Mouse (Mus musculus) limb, embryonic 13.5 days (tissue): ENCODE results near the gene Lactbl1. TPM values are rescaled to one million over a fixed set of nuclear protein-coding genes. Genes with fewer than 3 reads are reported as not detected.

Source experiments
- ATAC-seq: fragments of 200-750 bp; cut with Nextera tagmentation; 2 replicates; pipeline ENCODE4 v1.8.0; 2017; ENCODE audit warnings: low read depth, moderate number of reproducible peaks, moderate TSS enrichment; ENCODE audit not compliant: low FRiP score
- H3K27ac ChIP-seq: fragments of 300-500 bp; sonication (generic); 2 replicates; pipeline ENCODE4 v1.5.1; 2015; ENCODE audit warnings: inconsistent platforms, mild to moderate bottlenecking, moderate library complexity
- H3K27me3 ChIP-seq: fragments of 300-500 bp; sonication (generic); 2 replicates; pipeline ENCODE4 v1.6.1; 2015; ENCODE audit warnings: mild to moderate bottlenecking, inconsistent platforms
- H3K36me3 ChIP-seq: fragments of 300-500 bp; sonication (generic); 2 replicates; pipeline ENCODE4 v1.6.1; 2015; ENCODE audit warnings: inconsistent platforms, mild to moderate bottlenecking, moderate library complexity
- H3K4me1 ChIP-seq: fragments of 300-500 bp; sonication (generic); 2 replicates; pipeline ENCODE4 v1.6.1; 2015; ENCODE audit warnings: inconsistent platforms
- H3K4me2 ChIP-seq: fragments of 300-500 bp; sonication (generic); replicated peaks from 2 replicates; pipeline ENCODE4 v1.6.1; 2015; ENCODE audit warnings: inconsistent platforms, mild to moderate bottlenecking, moderate library complexity
- H3K4me3 ChIP-seq: fragments of 300-500 bp; sonication (generic); 2 replicates; pipeline ENCODE4 v1.5.1; 2015; ENCODE audit warnings: moderate library complexity, mild to moderate bottlenecking, inconsistent platforms
- H3K9ac ChIP-seq: fragments of 300-500 bp; sonication (generic); 2 replicates; pipeline ENCODE4 v1.6.1; 2015; ENCODE audit warnings: mild to moderate bottlenecking, inconsistent platforms
- H3K9me3 ChIP-seq: fragments of 300-500 bp; sonication (generic); 2 replicates; pipeline ENCODE4 v1.6.1; 2016; ENCODE audit warnings: inconsistent platforms
- WGBS: fragments of 180-500 bp; shearing (Covaris S2); methylation state at CpG from one replicate; pipeline ENCODE4 v1.1.7; 2015; 5-methylcytosine and 5-hydroxymethylcytosine counted together
- polyA plus RNA-seq: library from polyadenylated mRNA; unstranded; fragments of >200 nt; fragmentation: Nextera tagmentation; extraction: Ambion mirVana; gene quantifications from 2 replicates; pipeline ENCODE4 v1.2.1, GENCODE M21; 2015

Lactbl1 gene
- polyA plus RNA-seq, 1 experiment from 2014 or later = 0.05 TPM

- Histone ChIP-seq H3K4me2 (peak overlapping the region; percentile 92), H3K4me3 (peak overlapping the region; percentile 59), H3K9me3 (peaks cover 9% of the 10 kb centered on the region; the same call in 1 of the 2 replicates), H3K27ac (no peak overlapping the region), H3K36me3 (no peaks in the 10 kb centered on the region), H3K9ac (peak overlapping the region; percentile 71), H3K27me3 (peaks cover 52% of the 10 kb centered on the region), H3K4me1 (peaks cover 11% of the 10 kb centered on the region; the same call in 1 of the 2 replicates)
- peak; percentile 70 for ATAC-seq
- 3% methylated on average over 76 of the region's 76 CpGs for WGBS
These were observed 15.3 kb downstream of the Lactbl1 start for GRCm38 (mm10) chr4:136637563-136638229.

DNA sequence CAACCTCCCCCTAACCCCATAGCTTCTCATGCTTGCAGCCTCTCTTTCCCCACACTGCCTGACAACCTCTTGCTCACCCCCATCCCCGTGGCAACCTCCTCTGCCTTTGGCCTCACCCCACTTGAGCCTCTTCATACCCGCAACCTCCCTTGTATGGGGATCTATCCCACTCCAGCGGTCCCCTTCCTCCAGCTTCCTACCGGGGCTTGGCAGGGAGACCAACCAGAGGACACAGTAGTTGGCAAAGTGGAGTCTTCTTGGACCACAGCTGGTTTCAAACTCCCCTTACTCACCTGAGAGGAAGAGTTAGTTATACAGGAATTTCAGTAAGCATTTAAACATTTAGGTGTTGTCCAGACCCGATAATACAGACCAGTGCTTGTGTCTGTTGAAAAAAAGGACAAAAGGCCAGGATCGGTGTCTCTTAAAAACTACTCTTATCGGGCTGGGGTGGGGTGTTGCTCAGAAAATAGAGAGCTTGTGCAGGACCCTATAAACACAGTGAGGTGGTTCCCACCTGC, 15.9 kb downstream of the Lactbl1 start:
- Histone ChIP-seq H3K9ac (no peak overlapping the region), H3K9me3 (peaks cover 9% of the 10 kb centered on the region; the same call in 1 of the 2 replicates), H3K4me3 (peak overlapping the region; percentile 59), H3K27me3 (peaks cover 52% of the 10 kb centered on the region), H3K36me3 (no peaks in the 10 kb centered on the region), H3K27ac (no peak overlapping the region), H3K4me1 (peaks cover 11% of the 10 kb centered on the region; the same call in 1 of the 2 replicates), H3K4me2 (peak overlapping the region; percentile 92)
- 32% methylated on average over 7 of the region's 7 CpGs for WGBS
- no peak for ATAC-seq

DNA sequence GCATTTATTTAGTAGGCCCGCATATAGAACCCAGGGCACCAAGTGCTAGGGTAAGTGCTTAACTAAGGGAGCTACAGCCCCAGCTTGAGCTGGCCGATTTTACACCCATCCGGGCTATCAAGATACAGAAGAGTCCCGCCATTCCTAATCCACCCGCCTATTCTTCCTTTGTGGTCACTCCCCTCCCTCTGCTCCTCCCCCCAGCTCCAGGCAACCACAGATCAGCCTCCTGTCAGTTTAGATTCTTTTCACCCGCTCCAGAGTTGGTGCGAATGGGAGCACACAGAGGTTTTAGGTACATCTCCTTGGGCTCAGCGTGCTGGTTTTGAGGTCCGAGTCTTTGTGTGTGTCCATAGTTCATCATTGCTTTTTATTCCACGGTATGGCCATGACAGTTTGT, 16.5 kb downstream of the Lactbl1 start:
- Histone ChIP-seq H3K36me3 (no peaks in the 10 kb centered on the region), H3K27ac (no peak overlapping the region), H3K9ac (no peak overlapping the region), H3K4me2 (no peak overlapping the region), H3K27me3 (peaks cover 52% of the 10 kb centered on the region), H3K4me1 (peaks cover 11% of the 10 kb centered on the region; the same call in 1 of the 2 replicates), H3K9me3 (peaks cover 8% of the 10 kb centered on the region; the same call in 1 of the 2 replicates), H3K4me3 (no peak overlapping the region)
- 13% methylated on average over 10 of the region's 10 CpGs for WGBS
- no peak for ATAC-seq

GRCm38 (mm10) chr4:136648922-136649479, 26.6 kb downstream of the Lactbl1 start:
- Histone ChIP-seq H3K36me3 (0 out of 2 replicates have a peak, but pooled peaks cover 8% of the 10 kb centered on the region), H3K27ac (no peak overlapping the region), H3K9ac (peak overlapping the region; percentile 25; the same call in 1 of the 2 replicates), H3K9me3 (no peaks in the 10 kb centered on the region), H3K27me3 (no peaks in the 10 kb centered on the region), H3K4me2 (peak overlapping the region; percentile 50), H3K4me3 (no peak overlapping the region), H3K4me1 (peaks cover 19% of the 10 kb centered on the region)
- 16% methylated on average over 11 of the region's 11 CpGs for WGBS
- no peak; the same call in 1 of the 2 replicates for ATAC-seq

DNA sequence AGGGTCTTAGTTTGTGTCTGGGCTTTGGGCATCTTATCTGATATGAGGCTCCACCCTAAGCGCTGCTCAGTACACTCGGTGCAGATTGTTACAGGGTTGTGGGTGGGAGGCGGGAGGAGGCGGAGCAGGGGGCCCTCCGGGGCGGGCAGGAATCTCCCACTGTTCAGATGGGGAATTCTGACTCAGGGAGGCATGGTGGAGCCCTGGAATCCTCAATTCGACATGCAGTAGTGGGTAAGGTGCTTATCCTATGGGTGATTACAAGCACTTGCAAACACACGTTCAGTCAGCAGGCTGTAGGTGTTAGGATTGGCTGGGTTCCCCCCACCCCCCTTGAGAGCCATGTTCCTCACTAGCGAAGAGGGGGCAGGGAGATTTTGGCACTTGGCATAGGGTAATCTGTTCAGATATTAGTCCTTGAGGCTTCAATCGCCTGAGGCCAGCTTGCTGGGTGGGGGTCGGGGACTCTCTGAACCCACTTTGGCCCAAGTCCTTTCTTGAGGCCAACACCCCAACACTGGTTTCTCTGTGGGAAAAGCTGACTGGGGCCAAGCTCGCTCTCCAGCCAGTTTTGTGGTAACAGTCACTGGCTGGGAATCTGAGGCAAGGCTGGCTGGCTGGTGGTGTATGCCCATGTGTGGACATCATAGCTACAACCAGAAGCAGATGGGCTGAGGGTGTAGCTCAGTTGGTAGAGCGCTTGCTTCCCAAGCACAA, 27.2 kb downstream of the Lactbl1 start:
- H3K27ac ChIP-seq = no peak overlapping the region
- H3K4me3 ChIP-seq = no peak overlapping the region
- no peaks in the 10 kb centered on the region for H3K9me3 ChIP-seq
- peak; percentile 63; the same call in 1 of the 2 replicates for ATAC-seq
- H3K4me2 ChIP-seq = peak overlapping the region; percentile 50
- WGBS = 30% methylated on average over 13 of the region's 13 CpGs
- H3K9ac ChIP-seq = peak overlapping the region; percentile 25; the same call in 1 of the 2 replicates
- H3K27me3 ChIP-seq = no peaks in the 10 kb centered on the region
- peaks cover 12% of the 10 kb centered on the region for H3K36me3 ChIP-seq
- peaks cover 19% of the 10 kb centered on the region for H3K4me1 ChIP-seq

DNA sequence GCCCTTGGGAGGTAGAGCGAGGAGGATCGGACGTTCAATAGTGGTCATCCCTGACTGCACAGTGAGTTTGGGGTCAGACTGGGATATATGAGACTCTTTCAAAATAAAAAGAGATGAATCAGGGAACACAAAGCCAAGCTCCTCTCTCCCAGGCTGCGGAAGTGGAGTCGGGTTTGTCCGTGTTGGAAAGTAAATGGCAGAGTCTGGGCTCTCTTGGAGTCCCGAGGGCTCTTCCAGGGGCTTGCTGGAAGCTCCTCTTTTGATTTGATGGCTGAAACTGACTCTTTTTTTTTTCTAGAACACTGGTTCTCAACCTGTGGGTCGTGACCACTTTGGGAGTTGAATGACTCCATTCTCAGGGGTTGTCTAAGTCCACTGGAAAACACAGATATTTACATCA, 27.8 kb downstream of the Lactbl1 start:
- no peaks in the 10 kb centered on the region for H3K9me3 ChIP-seq
- H3K4me2 ChIP-seq = no peak overlapping the region
- no peak overlapping the region for H3K9ac ChIP-seq
- no peak for ATAC-seq
- WGBS = 84% methylated on average over 8 of the region's 8 CpGs
- H3K4me3 ChIP-seq = no peak overlapping the region
- H3K4me1 ChIP-seq = peaks cover 19% of the 10 kb centered on the region
- H3K27ac ChIP-seq = no peak overlapping the region
- H3K36me3 ChIP-seq = peaks cover 18% of the 10 kb centered on the region
- H3K27me3 ChIP-seq = no peaks in the 10 kb centered on the region

- no peak overlapping the region for H3K27ac ChIP-seq
- H3K9ac ChIP-seq = no peak overlapping the region
- peaks cover 29% of the 10 kb centered on the region for H3K36me3 ChIP-seq
- no peak overlapping the region for H3K4me2 ChIP-seq
- H3K4me1 ChIP-seq = peaks cover 19% of the 10 kb centered on the region
- no peaks in the 10 kb centered on the region for H3K9me3 ChIP-seq
- 56% methylated on average over 3 of the region's 3 CpGs for whole genome bisulfite sequencing
- no peak overlapping the region for H3K4me3 ChIP-seq
- ATAC-seq = no peak
- H3K27me3 ChIP-seq = no peaks in the 10 kb centered on the region
These were observed 29.0 kb downstream of the Lactbl1 start for GRCm38 (mm10) chr4:136651357-136651811.

- no peaks in the 10 kb centered on the region for H3K9me3 ChIP-seq
- no peak for ATAC-seq
These were observed 29.6 kb downstream of the Lactbl1 start for GRCm38 (mm10) chr4:136651882-136652527.

GRCm38 (mm10) chr4:136652528-136652910, 30.1 kb downstream of the Lactbl1 start:
- 78% methylated on average over 11 of the region's 11 CpGs for WGBS
- Histone ChIP-seq H3K27me3 (no peaks in the 10 kb centered on the region), H3K9ac (no peak overlapping the region), H3K4me1 (peaks cover 19% of the 10 kb centered on the region), H3K4me3 (no peak overlapping the region), H3K9me3 (no peaks in the 10 kb centered on the region), H3K27ac (no peak overlapping the region), H3K4me2 (no peak overlapping the region), H3K36me3 (peaks cover 41% of the 10 kb centered on the region)
- no peak for ATAC-seq

More at GRCm38 (mm10) chr4:136651882-136652527, 29.6 kb downstream of the Lactbl1 start:
- Histone ChIP-seq H3K4me3 (no peak overlapping the region), H3K27ac (no peak overlapping the region), H3K27me3 (no peaks in the 10 kb centered on the region), H3K4me1 (peaks cover 19% of the 10 kb centered on the region), H3K36me3 (peaks cover 36% of the 10 kb centered on the region), H3K9ac (no peak overlapping the region), H3K4me2 (no peak overlapping the region)
- WGBS = 74% methylated on average over 13 of the region's 13 CpGs

DNA sequence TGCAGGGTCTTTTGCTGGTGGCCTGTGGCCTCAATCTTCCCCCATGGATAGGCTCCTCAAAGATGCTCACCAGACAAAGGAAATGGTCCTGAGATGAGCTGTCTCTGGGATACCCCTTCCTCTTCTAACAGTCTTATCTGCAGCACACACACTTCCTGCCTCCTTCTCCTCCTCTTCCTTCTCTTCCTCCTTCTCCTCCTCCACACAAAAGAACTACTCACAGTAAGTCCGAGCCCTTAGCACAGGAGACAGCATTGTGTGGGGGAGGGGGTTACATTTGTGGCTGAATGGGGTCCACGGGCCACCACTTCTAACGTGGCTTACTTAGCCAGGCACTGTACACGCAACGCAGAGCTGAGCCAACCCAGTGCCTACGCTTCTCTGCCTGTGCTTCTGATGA, 30.6 kb downstream of the Lactbl1 start:
- Histone ChIP-seq H3K36me3 (peaks cover 46% of the 10 kb centered on the region), H3K27me3 (no peaks in the 10 kb centered on the region), H3K9ac (no peak overlapping the region), H3K9me3 (no peaks in the 10 kb centered on the region), H3K4me1 (peaks cover 19% of the 10 kb centered on the region), H3K4me2 (no peak overlapping the region), H3K4me3 (no peak overlapping the region), H3K27ac (no peak overlapping the region)
- 69% methylated on average over 6 of the region's 6 CpGs for WGBS
- ATAC-seq = no peak

GRCm38 (mm10) chr4:136653692-136654234, 31.3 kb downstream of the Lactbl1 start:
- peaks cover 53% of the 10 kb centered on the region for H3K36me3 ChIP-seq
- no peak overlapping the region for H3K9ac ChIP-seq
- peaks cover 13% of the 10 kb centered on the region for H3K4me1 ChIP-seq
- no peak overlapping the region for H3K27ac ChIP-seq
- H3K9me3 ChIP-seq = no peaks in the 10 kb centered on the region
- no peak overlapping the region for H3K4me3 ChIP-seq
- no peak overlapping the region for H3K4me2 ChIP-seq
- no peaks in the 10 kb centered on the region for H3K27me3 ChIP-seq
- ATAC-seq = no peak
- WGBS = 83% methylated on average over 10 of the region's 10 CpGs
